Mouse (Mus musculus): ENCODE data around the gene Rorc.

DNA sequence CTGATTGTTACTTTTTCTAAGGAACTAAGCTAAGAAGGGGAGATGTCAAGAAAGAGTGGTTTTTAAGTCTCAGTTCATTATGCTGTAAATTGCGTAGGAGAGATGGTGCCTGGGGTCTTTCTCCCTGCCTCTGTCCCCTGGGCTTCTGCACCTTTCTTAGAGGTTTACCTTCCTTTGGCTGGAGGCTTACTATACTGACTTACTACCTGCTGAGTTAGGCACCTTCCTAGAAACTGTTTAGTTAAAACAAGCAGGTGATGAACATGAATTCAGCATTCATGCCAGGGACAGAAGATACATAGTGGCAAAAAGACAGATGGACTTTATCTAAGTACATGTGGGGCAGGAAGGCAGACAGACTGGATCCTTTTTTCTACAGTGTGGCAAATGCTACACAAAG lies 23.7 kb downstream of the Rorc start:
- TF ChIP-seq CTCF (IDR thresholded peaks at IDR 0.05; ENCODE audit: low read depth) (no peak), EP300 (IDR thresholded peaks at IDR 0.05; ENCODE audit: low read depth) (no peak)

Data from liver, postnatal 0 days (tissue).